Mouse (Mus musculus): ENCODE measurements around the gene Cwc22.

DNA sequence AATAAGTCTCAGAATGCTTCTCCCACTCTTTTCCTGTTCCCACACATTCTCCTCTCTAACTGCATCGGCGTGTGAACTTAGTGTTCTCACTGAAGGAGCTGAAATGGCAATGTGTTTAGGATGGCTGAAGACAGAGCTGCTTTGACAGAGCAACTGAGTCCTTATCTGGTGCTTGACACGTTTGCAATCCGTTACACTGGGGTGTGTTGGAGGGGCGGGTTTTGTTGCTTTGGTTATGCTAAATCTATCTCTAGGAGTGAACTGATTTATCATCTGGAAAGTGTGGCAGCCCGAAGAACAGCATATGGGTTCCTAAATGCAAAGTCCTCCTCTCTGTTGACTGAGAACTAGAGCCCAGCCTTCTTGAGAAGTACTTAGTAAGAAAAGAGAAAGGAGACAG is 104.7 kb downstream of the Cwc22 start:
- no peak for TF ChIP-seq CTCF (IDR thresholded peaks at IDR 0.05; ENCODE audit: low read depth)
- no peak for TF ChIP-seq EP300 (IDR thresholded peaks at IDR 0.05; ENCODE audit: low read depth)

Measured in heart, postnatal 0 days (tissue).